Mouse (Mus musculus): ENCODE data around the gene Azi2. TPM values are rescaled to one million over a fixed set of nuclear protein-coding genes. Genes with fewer than 3 reads are reported as not detected.

Gene Azi2
- 82.9 and 90.9 TPM in 2 replicates for total RNA-seq (2021)
- long read RNA-seq, transcript Azi2-201 (8 exons, 3,396 nt): major isoform, 61 of 92 reads
- long read RNA-seq, partial matches to known transcripts: 8 of 92 reads
- long read RNA-seq, other reads (novel, unspliced or antisense): 20 of 92 reads

GRCm38 (mm10) chr9:118040218-118041021 lies at the start of gene Azi2:
Gene Azi2 (plus strand): TSS chr9:118040499.
- peak; percentile 98 for DNase-seq

GRCm38 (mm10) chr9:117996631-117997030 lies 43.7 kb upstream of the Azi2 start:
- DNase-seq: no peak

GRCm38 (mm10) chr9:118001488-118001887 lies 38.8 kb upstream of the Azi2 start:
- DNase-seq: no peak

GRCm38 (mm10) chr9:118003218-118003886 lies 36.9 kb upstream of the Azi2 start:
- DNase-seq: no peak

GRCm38 (mm10) chr9:118003937-118004336 lies 36.4 kb upstream of the Azi2 start:
- DNase-seq: no peak

GRCm38 (mm10) chr9:118012928-118013327 lies 27.4 kb upstream of the Azi2 start:
- DNase-seq: no peak

GRCm38 (mm10) chr9:118024966-118025365 lies 15.3 kb upstream of the Azi2 start:
- DNase-seq: no peak

GRCm38 (mm10) chr9:118029490-118029889 lies 10.8 kb upstream of the Azi2 start:
- no peak for DNase-seq

- no peak for DNase-seq
Observed at GRCm38 (mm10) chr9:118030252-118030651, 10.0 kb upstream of the Azi2 start.

GRCm38 (mm10) chr9:118031694-118032093 lies 8.6 kb upstream of the Azi2 start:
- DNase-seq: no peak

GRCm38 (mm10) chr9:118034990-118035389 lies 5.3 kb upstream of the Azi2 start:
- DNase-seq: no peak

GRCm38 (mm10) chr9:118041022-118041400 lies 712 bp downstream of the Azi2 start:
- no peak for DNase-seq

- DNase-seq: no peak
Observed at GRCm38 (mm10) chr9:118041646-118042045, 1.3 kb downstream of the Azi2 start.

GRCm38 (mm10) chr9:118042738-118043137 lies 2.4 kb downstream of the Azi2 start:
- no peak for DNase-seq

GRCm38 (mm10) chr9:118043581-118043980 lies 3.3 kb downstream of the Azi2 start:
- DNase-seq: no peak

GRCm38 (mm10) chr9:118045011-118045533 lies 4.8 kb downstream of the Azi2 start:
- no peak for DNase-seq

GRCm38 (mm10) chr9:118053286-118053685 lies 13.0 kb downstream of the Azi2 start:
- DNase-seq: no peak

GRCm38 (mm10) chr9:118059101-118059500 lies 18.8 kb downstream of the Azi2 start:
- no peak for DNase-seq

- DNase-seq: no peak
Observed at GRCm38 (mm10) chr9:118070442-118070841, 30.1 kb downstream of the Azi2 start.

- no peak for DNase-seq
Observed at GRCm38 (mm10) chr9:118071337-118071736, 31.0 kb downstream of the Azi2 start.

- DNase-seq: no peak
Observed at GRCm38 (mm10) chr9:118072101-118072500, 31.8 kb downstream of the Azi2 start.

- DNase-seq: no peak
Observed at GRCm38 (mm10) chr9:118073358-118073757, 33.1 kb downstream of the Azi2 start.

All from adrenal gland, postnatal 25 days (tissue).